ENCODE assay signal across 22 mouse cellular contexts in genomic region chr8:95373389-95374002, GRCm38 (mm10). TPM values are rescaled to one million over a fixed set of nuclear protein-coding genes. Genes with fewer than 3 reads are reported as not detected.
A peak's percentile ranks its signal among the peaks of the same experiment; 100 is the strongest.
DNase-seq lines count a peak whose midpoint lies in the region; ATAC-seq and TF ChIP-seq lines count a peak whose summit lies in the region.
"Had no signal": no experiment of that assay in that cellular context is flagged by ENCODE, and none has a peak within 500 bp of the region (broad histone marks: within the 10 kb centered on the region; RNA-seq: fewer than 3 reads in every experiment).

No protein-coding gene starts in this region.

- TF ChIP-seq CTCF in heart, adult 2 months (IDR thresholded peaks at IDR 0.05) = no peak

- WGBS in neural tube, embryonic 13.5 days = 90% methylated on average over 12 of the region's 12 CpGs
- WGBS in heart, adult 2 months = 17% methylated on average over 12 of the region's 12 CpGs
- WGBS in heart, embryonic 14.5 days = 52% methylated on average over 12 of the region's 12 CpGs
- WGBS in stomach, embryonic 15.5 days = 61% methylated on average over 12 of the region's 12 CpGs
- WGBS in hindbrain, embryonic 13.5 days = 85% methylated on average over 12 of the region's 12 CpGs

- peaks cover 60% of the 10 kb centered on the region for H3K36me3 ChIP-seq in neural tube, embryonic 13.5 days
- peaks cover 2% of the 10 kb centered on the region; the same call in 1 of the 2 replicates for H3K36me3 ChIP-seq in heart, adult 2 months (ENCODE audit: control insufficient read depth, insufficient read depth, low read length)
- peaks cover 71% of the 10 kb centered on the region for H3K36me3 ChIP-seq in heart, embryonic 14.5 days (ENCODE audit: control insufficient read depth, insufficient read depth, low read length)
- peaks cover under 1% of the 10 kb centered on the region; the same call in 1 of the 2 replicates for H3K36me3 ChIP-seq in stomach, embryonic 15.5 days
- H3K36me3 ChIP-seq in hindbrain, embryonic 13.5 days = peaks cover 59% of the 10 kb centered on the region

- no peak overlapping the region for H3K9ac ChIP-seq in neural tube, embryonic 13.5 days
- H3K9ac ChIP-seq in heart, adult 2 months (ENCODE audit: low read depth, low read length) = peak overlapping the region; percentile 23; the same call in 1 of the 2 replicates
- H3K9ac ChIP-seq in heart, embryonic 14.5 days (ENCODE audit: low read length) = peak overlapping the region; percentile 25; the same call in 1 of the 2 replicates
- H3K9ac ChIP-seq in stomach, embryonic 15.5 days = no peak overlapping the region
- H3K9ac ChIP-seq in hindbrain, embryonic 13.5 days = no peak overlapping the region
- H3K9ac ChIP-seq: forebrain, embryonic 13.5 days had no signal

- no peaks in the 10 kb centered on the region for H3K4me1 ChIP-seq in neural tube, embryonic 13.5 days (replicated peaks)
- H3K4me1 ChIP-seq in heart, adult 2 months (ENCODE audit: control insufficient read depth, insufficient read depth, low read length) = peaks cover 17% of the 10 kb centered on the region
- H3K4me1 ChIP-seq in heart, embryonic 14.5 days (ENCODE audit: control insufficient read depth in 2 of 2, insufficient read depth in 2 of 2, low read length in 2 of 2) = peaks cover 26 to 56% of the 10 kb centered on the region in 2 experiments
- peaks cover 43% of the 10 kb centered on the region for H3K4me1 ChIP-seq in stomach, embryonic 15.5 days
- peaks cover 10% of the 10 kb centered on the region; the same call in 1 of the 2 replicates for H3K4me1 ChIP-seq in hindbrain, embryonic 13.5 days (replicated peaks)

- H3K4me2 ChIP-seq in neural tube, embryonic 13.5 days = no peak overlapping the region
- H3K4me2 ChIP-seq in heart, embryonic 14.5 days (ENCODE audit: low read length) = no peak overlapping the region
- no peak overlapping the region for H3K4me2 ChIP-seq in stomach, embryonic 15.5 days
- H3K4me2 ChIP-seq in hindbrain, embryonic 13.5 days = no peak overlapping the region
- H3K4me2 ChIP-seq: forebrain, embryonic 13.5 days; midbrain, embryonic 11.5 days had no signal

- H3K79me2 ChIP-seq in heart, adult 2 months (replicated peaks; ENCODE audit: control insufficient read depth, insufficient read depth, low read length) = no peaks in the 10 kb centered on the region

- no peak for ATAC-seq in neural tube, embryonic 13.5 days (ENCODE audit: low read depth)
- ATAC-seq in heart, embryonic 14.5 days (ENCODE audit: insufficient number of reproducible peaks, insufficient read depth, low FRiP score, low read depth) = no peak
- no peak for ATAC-seq in stomach, embryonic 15.5 days (ENCODE audit: insufficient read depth, low FRiP score, low read depth)
- ATAC-seq in hindbrain, embryonic 13.5 days (ENCODE audit: low FRiP score) = no peak
- ATAC-seq: activated CD4-positive, CD25-positive, alpha-beta regulatory T cell, adult 4 months; forebrain, embryonic 13.5 days; inflammation-experienced regulatory T-cells, adult 6 months; Patski had no signal

- H3K27me3 ChIP-seq in neural tube, embryonic 13.5 days = no peaks in the 10 kb centered on the region
- H3K27me3 ChIP-seq in heart, adult 2 months (ENCODE audit: control insufficient read depth, insufficient read depth, low read length) = no peaks in the 10 kb centered on the region
- H3K27me3 ChIP-seq in heart, embryonic 14.5 days (ENCODE audit: control insufficient read depth, insufficient read depth, low read length) = no peaks in the 10 kb centered on the region
- H3K27me3 ChIP-seq in stomach, embryonic 15.5 days (replicated peaks) = no peaks in the 10 kb centered on the region
- no peaks in the 10 kb centered on the region for H3K27me3 ChIP-seq in hindbrain, embryonic 13.5 days
- H3K27me3 ChIP-seq: forebrain, embryonic 13.5 days; Patski had no signal

- 0 out of 2 replicates have a peak, but pooled peaks have one; percentile 2 for TF ChIP-seq EP300 in heart, adult 2 months (IDR thresholded peaks at IDR 0.05; ENCODE audit: insufficient read depth, low read depth, low read length)

- no peak overlapping the region for H3K4me3 ChIP-seq in neural tube, embryonic 13.5 days
- no peak overlapping the region for H3K4me3 ChIP-seq in heart, adult 2 months
- no peak overlapping the region for H3K4me3 ChIP-seq in heart, embryonic 14.5 days (ENCODE audit: control insufficient read depth in 1 of 2, insufficient read depth in 1 of 2, low read depth in 1 of 2, low read length in 2 of 2)
- no peak overlapping the region for H3K4me3 ChIP-seq in stomach, embryonic 15.5 days (replicated peaks)
- H3K4me3 ChIP-seq in hindbrain, embryonic 13.5 days = no peak overlapping the region
- H3K4me3 ChIP-seq: forebrain, embryonic 13.5 days; hindbrain, embryonic 10.5 days had no signal

- DNase-seq in neural tube, embryonic 10.5 days (ENCODE audit: extremely low spot score, low spot score) = no peak
- peak; percentile 59 to 60 for DNase-seq in heart, adult 2 months
- DNase-seq in adrenal gland, postnatal 36 days = no peak
- no peak for DNase-seq in cerebellum, adult 11 months
- DNase-seq: adrenal gland, postnatal 25 days; cerebellum, postnatal 14 days; embryo, embryonic 11 days; kidney, adult 9 months; kidney, postnatal 36 days; lung, adult 18-20 months; thymus, postnatal 4 days had no signal

- TF ChIP-seq POLR2A in heart, adult 2 months (IDR thresholded peaks at IDR 0.05; ENCODE audit: insufficient read depth, low read depth, low read length) = no peak

- peak overlapping the region; percentile 42; the same call in 1 of the 2 replicates for H3K27ac ChIP-seq in neural tube, embryonic 13.5 days (replicated peaks)
- H3K27ac ChIP-seq in heart, adult 2 months = peak overlapping the region; percentile 82
- H3K27ac ChIP-seq in heart, embryonic 14.5 days (replicated peaks in 1 of 2; ENCODE audit: control insufficient read depth in 1 of 2, insufficient read depth in 1 of 2, low read depth in 2 of 2, low read length in 2 of 2) = peak overlapping the region in 1 of 2 experiments; percentile 41; a peak in 2 of 4 replicates
- peak overlapping the region; percentile 5; the same call in 1 of the 2 replicates for H3K27ac ChIP-seq in stomach, embryonic 15.5 days
- no peak overlapping the region; the same call in 1 of the 2 replicates for H3K27ac ChIP-seq in hindbrain, embryonic 13.5 days
- H3K27ac ChIP-seq: forebrain, embryonic 13.5 days; hindbrain, embryonic 10.5 days had no signal

- H3K9me3 ChIP-seq in neural tube, embryonic 13.5 days = no peaks in the 10 kb centered on the region
- no peaks in the 10 kb centered on the region for H3K9me3 ChIP-seq in heart, embryonic 14.5 days (ENCODE audit: control insufficient read depth, low read length)
- H3K9me3 ChIP-seq in stomach, embryonic 15.5 days = no peaks in the 10 kb centered on the region
- no peaks in the 10 kb centered on the region for H3K9me3 ChIP-seq in hindbrain, embryonic 13.5 days
- H3K9me3 ChIP-seq: forebrain, embryonic 13.5 days; hindbrain, embryonic 10.5 days had no signal

- intact Hi-C loops in heart, adult 2 months (cut with DNase I) = loop anchor here (1.0 kb wide), 1 partner anchor 20 kb away; no protein-coding TSS in a partner anchor

RNA-seq across cellular contexts. Expression of gene Mmp15, which starts 21.4 kb away (rescaled TPM):
- polyA plus RNA-seq in neural tube, embryonic 13.5 days (2015; fragmentation: Nextera tagmentation; extraction: Ambion mirVana) = 26.9 and 29.1 TPM in 2 replicates
- total RNA-seq in heart, adult 2 months (2021) = 10 to 100 TPM; 53.4 to 67.5 TPM
- polyA plus RNA-seq in heart, adult 2 months (2012; rRNA removed) = 56.7 and 58.4 TPM in 2 replicates
- polyA plus RNA-seq in heart, embryonic 14.5 days (2014; fragmentation: Nextera tagmentation; extraction: Ambion mirVana) = 49.7 and 58.5 TPM in 2 replicates
- polyA plus RNA-seq in stomach, embryonic 15.5 days (2015; fragmentation: Nextera tagmentation; extraction: Ambion mirVana) = 17.0 and 20.0 TPM in 2 replicates
- total RNA-seq in adrenal gland, postnatal 36 days (2021) = 10 to 100 TPM in 1 of 2 experiments, 1 to 10 TPM in 1; 6.3 to 10.4 TPM
- 17.4 and 18.4 TPM in 2 replicates for polyA plus RNA-seq in hindbrain, embryonic 13.5 days (2015; fragmentation: Nextera tagmentation; extraction: Ambion mirVana)
- total RNA-seq: monocyte, adult 5-6 weeks had no signal

RNA-seq across cellular contexts. Expression of gene Usb1, which starts 41.4 kb away (rescaled TPM):
- polyA plus RNA-seq in neural tube, embryonic 13.5 days (2015; fragmentation: Nextera tagmentation; extraction: Ambion mirVana) = 34.3 and 35.5 TPM in 2 replicates
- total RNA-seq in heart, adult 2 months (2021) = 10 to 100 TPM; 12.2 to 15.2 TPM
- 23.9 and 31.1 TPM in 2 replicates for polyA plus RNA-seq in heart, adult 2 months (2012; rRNA removed)
- polyA plus RNA-seq in heart, embryonic 14.5 days (2014; fragmentation: Nextera tagmentation; extraction: Ambion mirVana) = 24.9 and 26.1 TPM in 2 replicates
- polyA plus RNA-seq in stomach, embryonic 15.5 days (2015; fragmentation: Nextera tagmentation; extraction: Ambion mirVana) = 36.1 and 38.5 TPM in 2 replicates
- 10 to 100 TPM; 18.4 to 18.8 TPM for total RNA-seq in adrenal gland, postnatal 36 days (2021)
- polyA plus RNA-seq in hindbrain, embryonic 13.5 days (2015; fragmentation: Nextera tagmentation; extraction: Ambion mirVana) = 35.1 and 37.8 TPM in 2 replicates

RNA-seq across cellular contexts. Expression of gene Zfp319, which starts 41.7 kb away (rescaled TPM):
- 15.4 and 16.0 TPM in 2 replicates for polyA plus RNA-seq in neural tube, embryonic 13.5 days (2015; fragmentation: Nextera tagmentation; extraction: Ambion mirVana)
- total RNA-seq in heart, adult 2 months (2021) = 1 to 10 TPM; 7.6 to 8.1 TPM
- polyA plus RNA-seq in heart, adult 2 months (2012; rRNA removed) = 5.5 and 7.3 TPM in 2 replicates
- 5.2 and 5.3 TPM in 2 replicates for polyA plus RNA-seq in heart, embryonic 14.5 days (2014; fragmentation: Nextera tagmentation; extraction: Ambion mirVana)
- 6.2 and 7.2 TPM in 2 replicates for polyA plus RNA-seq in stomach, embryonic 15.5 days (2015; fragmentation: Nextera tagmentation; extraction: Ambion mirVana)
- 10 to 100 TPM in 1 of 2 experiments, 1 to 10 TPM in 1; 9.2 to 10.8 TPM for total RNA-seq in adrenal gland, postnatal 36 days (2021)
- 16.6 and 17.4 TPM in 2 replicates for polyA plus RNA-seq in hindbrain, embryonic 13.5 days (2015; fragmentation: Nextera tagmentation; extraction: Ambion mirVana)

Comparison
In these comparisons a context has a peak if more than half of its experiments do, and no peak if none do; other contexts are left out.
1. H3K9ac ChIP-seq: peak in heart, adult 2 months (single experiment) and heart, embryonic 14.5 days (single experiment); none in neural tube, embryonic 13.5 days (single experiment), stomach, embryonic 15.5 days (single experiment) and hindbrain, embryonic 13.5 days (single experiment).
2. DNase-seq: peak in heart, adult 2 months (2 of 2); none in neural tube, embryonic 10.5 days (single experiment), adrenal gland, postnatal 36 days (0 of 2) and cerebellum, adult 11 months (single experiment).